Mouse (Mus musculus): ENCODE measurements around the gene Mettl17. TPM values are rescaled to one million over a fixed set of nuclear protein-coding genes. Genes with fewer than 3 reads are reported as not detected.
"Not testable (repeated sequence)": the region's sequence is repeated elsewhere in the genome, so short reads cannot be mapped to it uniquely, and the experiment has no call there.

The Mettl17 gene
- polyA plus RNA-seq (2014; fragmentation: Nextera tagmentation; extraction: Ambion mirVana), result 37.9 and 41.5 TPM in 2 replicates

DNA sequence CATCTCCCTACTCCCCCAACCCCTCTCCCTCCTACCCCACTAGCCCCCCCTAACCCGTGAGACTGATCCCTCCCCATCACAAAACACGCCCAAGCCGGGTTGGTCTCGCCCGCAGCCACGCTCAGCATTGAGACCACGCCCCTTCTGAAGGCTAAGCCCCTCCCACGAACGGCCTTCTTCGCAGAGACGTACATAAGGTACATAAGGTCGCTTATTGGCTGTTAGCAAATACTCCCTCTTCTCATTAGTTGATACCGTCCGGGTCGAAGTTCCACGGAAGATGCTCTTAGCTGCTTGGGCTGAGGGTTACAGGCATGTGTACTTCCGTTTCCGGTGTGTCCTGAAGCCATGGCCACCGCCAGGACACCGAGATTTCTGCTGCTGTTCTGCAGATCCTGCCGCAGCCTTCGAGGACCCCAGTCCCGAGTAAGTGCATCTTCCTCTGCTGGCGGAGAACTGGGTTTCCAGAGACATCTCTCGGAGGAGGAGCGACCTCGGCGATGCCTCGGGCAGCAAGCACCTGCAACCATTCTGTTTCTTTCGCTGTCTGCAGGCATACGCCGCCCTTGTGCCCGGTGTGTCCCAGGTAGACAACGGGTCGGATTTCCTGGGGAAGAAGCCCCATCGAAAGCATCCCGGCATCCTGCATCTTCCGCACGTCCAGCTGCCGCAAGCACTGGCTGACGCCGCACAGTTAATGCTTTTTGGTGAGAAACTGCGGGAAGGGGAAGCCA, at the start of gene Mettl17:
Gene Mettl17 (plus strand): TSS at position 245 of the 734 bp plus-strand sequence.
- peak; percentile 97 for ATAC-seq (replicated peaks; ENCODE audit: insufficient number of reproducible peaks, low FRiP score, low TSS enrichment, low read depth)
- H3K9me3 ChIP-seq (replicated peaks; ENCODE audit: control insufficient read depth, low read length), result no peaks in the 10 kb centered on the region

GRCm38 (mm10) chr14:51838480-51838879, 46.2 kb upstream of the Mettl17 start:
- WGBS, result 32% methylated on average over 2 of the region's 2 CpGs
- not testable (repeated sequence) for H3K27me3 ChIP-seq (ENCODE audit: control insufficient read depth, insufficient read depth, low read length); H3K9ac ChIP-seq (replicated peaks; ENCODE audit: low read length); ATAC-seq (replicated peaks; ENCODE audit: insufficient number of reproducible peaks, low FRiP score, low TSS enrichment, low read depth); H3K4me2 ChIP-seq (ENCODE audit: low read depth, low read length); H3K4me3 ChIP-seq (ENCODE audit: low read depth, low read length); H3K27ac ChIP-seq (replicated peaks; ENCODE audit: low read depth, low read length); DNase-seq (ENCODE audit: low spot score); H3K36me3 ChIP-seq (replicated peaks; ENCODE audit: control insufficient read depth, insufficient read depth, low read depth, low read length); H3K4me1 ChIP-seq (ENCODE audit: control insufficient read depth, insufficient read depth, low read length); H3K9me3 ChIP-seq (replicated peaks; ENCODE audit: control insufficient read depth, low read length)

More for the DNA sequence above, at the start of gene Mettl17:
- peak within 1 kb of the TSS; percentile 74 for H3K4me2 ChIP-seq (ENCODE audit: low read depth, low read length)
- H3K4me3 ChIP-seq (ENCODE audit: low read depth, low read length), result peak within 1 kb of the TSS; percentile 62
- WGBS, result under 1% methylated on average over 43 of the region's 43 CpGs
- DNase-seq (ENCODE audit: low spot score), result peak; percentile 99
- no peaks in the 10 kb centered on the region for H3K27me3 ChIP-seq (ENCODE audit: control insufficient read depth, insufficient read depth, low read length)
- H3K4me1 ChIP-seq (ENCODE audit: control insufficient read depth, insufficient read depth, low read length), result no peaks in the 10 kb centered on the region
- H3K36me3 ChIP-seq (replicated peaks; ENCODE audit: control insufficient read depth, insufficient read depth, low read depth, low read length), result no peaks in the 10 kb centered on the region; the same call in none of the 2 replicates
- peak within 1 kb of the TSS; percentile 48; the same call in 1 of the 2 replicates for H3K27ac ChIP-seq (replicated peaks; ENCODE audit: low read depth, low read length)
- peak within 1 kb of the TSS; percentile 70 for H3K9ac ChIP-seq (replicated peaks; ENCODE audit: low read length)

- 82% methylated on average over 1 of the region's 1 CpGs for WGBS
- ATAC-seq (replicated peaks; ENCODE audit: insufficient number of reproducible peaks, low FRiP score, low TSS enrichment, low read depth), result no peak
These were observed 42.4 kb upstream of the Mettl17 start for GRCm38 (mm10) chr14:51842250-51842649.

DNA sequence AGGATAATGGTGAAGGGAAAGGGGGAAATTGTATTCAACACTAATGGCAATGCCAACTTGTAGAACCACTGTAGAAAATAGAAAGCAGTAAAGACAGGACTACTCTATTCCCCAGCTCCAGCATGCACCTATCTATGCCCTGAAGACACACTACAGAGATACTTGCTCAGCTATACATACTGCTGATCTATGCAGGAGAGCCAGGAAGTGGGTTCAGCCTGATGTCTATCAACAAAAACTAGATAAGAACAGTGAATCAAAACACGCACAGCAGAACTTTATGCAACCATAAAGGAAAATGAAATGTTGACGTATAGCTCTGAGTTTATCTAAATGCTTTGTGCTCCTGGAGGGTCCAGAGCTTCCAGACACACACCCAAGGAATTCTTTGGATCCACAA, 41.9 kb upstream of the Mettl17 start:
- Histone ChIP-seq H3K4me3 (ENCODE audit: low read depth, low read length) (no peak overlapping the region), H3K27me3 (ENCODE audit: control insufficient read depth, insufficient read depth, low read length) (no peaks in the 10 kb centered on the region), H3K36me3 (replicated peaks; ENCODE audit: control insufficient read depth, insufficient read depth, low read depth, low read length) (no peaks in the 10 kb centered on the region), H3K4me2 (ENCODE audit: low read depth, low read length) (no peak overlapping the region), H3K9ac (replicated peaks; ENCODE audit: low read length) (no peak overlapping the region), H3K27ac (replicated peaks; ENCODE audit: low read depth, low read length) (no peak overlapping the region), H3K4me1 (ENCODE audit: control insufficient read depth, insufficient read depth, low read length) (no peaks in the 10 kb centered on the region), H3K9me3 (replicated peaks; ENCODE audit: control insufficient read depth, low read length) (no peaks in the 10 kb centered on the region)
- ATAC-seq (replicated peaks; ENCODE audit: insufficient number of reproducible peaks, low FRiP score, low TSS enrichment, low read depth), result no peak
- DNase-seq (ENCODE audit: low spot score), result no peak
- WGBS, result 87% methylated on average over 2 of the region's 2 CpGs

More at GRCm38 (mm10) chr14:51842250-51842649, 42.4 kb upstream of the Mettl17 start:
- Histone ChIP-seq H3K27ac (replicated peaks; ENCODE audit: low read depth, low read length) (no peak overlapping the region), H3K4me3 (ENCODE audit: low read depth, low read length) (no peak overlapping the region), H3K4me2 (ENCODE audit: low read depth, low read length) (no peak overlapping the region), H3K9ac (replicated peaks; ENCODE audit: low read length) (no peak overlapping the region), H3K27me3 (ENCODE audit: control insufficient read depth, insufficient read depth, low read length) (no peaks in the 10 kb centered on the region), H3K4me1 (ENCODE audit: control insufficient read depth, insufficient read depth, low read length) (no peaks in the 10 kb centered on the region), H3K9me3 (replicated peaks; ENCODE audit: control insufficient read depth, low read length) (no peaks in the 10 kb centered on the region), H3K36me3 (replicated peaks; ENCODE audit: control insufficient read depth, insufficient read depth, low read depth, low read length) (no peaks in the 10 kb centered on the region)
- DNase-seq (ENCODE audit: low spot score), result no peak

DNA sequence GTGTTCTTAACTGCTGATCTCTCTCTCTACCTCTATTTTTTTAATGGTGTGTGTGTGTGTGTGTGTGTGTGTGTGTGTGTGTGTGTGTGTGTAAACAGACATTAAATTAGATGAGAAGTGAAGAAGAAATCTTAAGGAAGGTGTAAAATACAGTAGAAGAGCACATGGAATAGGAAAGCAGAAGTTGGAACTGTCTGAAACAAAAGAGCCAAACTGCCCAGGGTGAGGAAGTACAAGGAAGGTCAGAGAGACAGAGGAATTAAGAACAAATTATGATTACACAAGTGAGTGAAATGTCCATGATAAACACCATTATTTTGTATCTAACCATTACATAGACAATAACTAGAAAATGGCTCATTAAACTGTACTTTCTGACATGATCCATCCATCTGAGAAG, 40.8 kb upstream of the Mettl17 start:
- Histone ChIP-seq H3K9me3 (replicated peaks; ENCODE audit: control insufficient read depth, low read length) (no peaks in the 10 kb centered on the region), H3K4me2 (ENCODE audit: low read depth, low read length) (no peak overlapping the region), H3K4me1 (ENCODE audit: control insufficient read depth, insufficient read depth, low read length) (no peaks in the 10 kb centered on the region), H3K4me3 (ENCODE audit: low read depth, low read length) (no peak overlapping the region), H3K36me3 (replicated peaks; ENCODE audit: control insufficient read depth, insufficient read depth, low read depth, low read length) (no peaks in the 10 kb centered on the region), H3K27ac (replicated peaks; ENCODE audit: low read depth, low read length) (no peak overlapping the region), H3K9ac (replicated peaks; ENCODE audit: low read length) (no peak overlapping the region), H3K27me3 (ENCODE audit: control insufficient read depth, insufficient read depth, low read length) (no peaks in the 10 kb centered on the region)
- DNase-seq (ENCODE audit: low spot score) (no peak), ATAC-seq (replicated peaks; ENCODE audit: insufficient number of reproducible peaks, low FRiP score, low TSS enrichment, low read depth) (no peak)

GRCm38 (mm10) chr14:51846566-51846965, 38.1 kb upstream of the Mettl17 start:
- Histone ChIP-seq H3K4me1 (ENCODE audit: control insufficient read depth, insufficient read depth, low read length) (no peaks in the 10 kb centered on the region), H3K27ac (replicated peaks; ENCODE audit: low read depth, low read length) (no peak overlapping the region), H3K36me3 (replicated peaks; ENCODE audit: control insufficient read depth, insufficient read depth, low read depth, low read length) (no peaks in the 10 kb centered on the region), H3K9ac (replicated peaks; ENCODE audit: low read length) (no peak overlapping the region), H3K4me2 (ENCODE audit: low read depth, low read length) (no peak overlapping the region), H3K9me3 (replicated peaks; ENCODE audit: control insufficient read depth, low read length) (no peaks in the 10 kb centered on the region), H3K27me3 (ENCODE audit: control insufficient read depth, insufficient read depth, low read length) (no peaks in the 10 kb centered on the region), H3K4me3 (ENCODE audit: low read depth, low read length) (no peak overlapping the region)
- ATAC-seq (replicated peaks; ENCODE audit: insufficient number of reproducible peaks, low FRiP score, low TSS enrichment, low read depth), result no peak; the same call in 1 of the 2 replicates
- no peak for DNase-seq (ENCODE audit: low spot score)
- WGBS, result 80% methylated on average over 3 of the region's 3 CpGs

DNA sequence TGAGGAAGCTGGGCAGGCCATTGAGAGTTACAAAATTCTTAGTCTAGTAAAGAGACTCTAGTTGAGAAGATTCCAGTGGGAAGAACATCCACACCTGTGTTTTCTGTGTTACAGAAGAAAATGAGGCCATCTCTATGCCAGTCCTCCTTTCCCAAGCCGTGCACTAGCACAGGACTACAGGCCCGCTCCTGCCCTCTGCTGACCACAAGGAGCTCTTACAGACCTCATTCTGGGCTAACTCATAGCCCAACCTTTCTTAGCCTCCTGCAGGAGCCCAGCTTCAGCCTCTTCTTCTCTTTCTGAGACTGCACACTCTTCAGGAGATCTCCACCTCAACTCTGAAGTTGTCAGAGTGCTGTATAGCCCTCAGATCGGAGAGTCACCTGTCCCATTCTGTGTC, 33.6 kb upstream of the Mettl17 start:
- H3K4me3 ChIP-seq (ENCODE audit: low read depth, low read length); H3K9ac ChIP-seq (replicated peaks; ENCODE audit: low read length); H3K27ac ChIP-seq (replicated peaks; ENCODE audit: low read depth, low read length); H3K4me2 ChIP-seq (ENCODE audit: low read depth, low read length); ATAC-seq (replicated peaks; ENCODE audit: insufficient number of reproducible peaks, low FRiP score, low TSS enrichment, low read depth); H3K9me3 ChIP-seq (replicated peaks; ENCODE audit: control insufficient read depth, low read length); H3K36me3 ChIP-seq (replicated peaks; ENCODE audit: control insufficient read depth, insufficient read depth, low read depth, low read length); H3K27me3 ChIP-seq (ENCODE audit: control insufficient read depth, insufficient read depth, low read length); H3K4me1 ChIP-seq (ENCODE audit: control insufficient read depth, insufficient read depth, low read length): not testable (repeated sequence)
- WGBS, result 45% methylated on average over 3 of the region's 3 CpGs
- DNase-seq (ENCODE audit: low spot score), result peak; percentile 51

- H3K9ac ChIP-seq (replicated peaks; ENCODE audit: low read length), result no peak within 1 kb of the TSS
- ATAC-seq (replicated peaks; ENCODE audit: insufficient number of reproducible peaks, low FRiP score, low TSS enrichment, low read depth), result no peak
- H3K27me3 ChIP-seq (ENCODE audit: control insufficient read depth, insufficient read depth, low read length), result no peaks in the 10 kb centered on the region
- no peaks in the 10 kb centered on the region for H3K36me3 ChIP-seq (replicated peaks; ENCODE audit: control insufficient read depth, insufficient read depth, low read depth, low read length)
- DNase-seq (ENCODE audit: low spot score), result no peak
- H3K27ac ChIP-seq (replicated peaks; ENCODE audit: low read depth, low read length), result no peak within 1 kb of the TSS
- no peak within 1 kb of the TSS for H3K4me3 ChIP-seq (ENCODE audit: low read depth, low read length)
- no peaks in the 10 kb centered on the region for H3K9me3 ChIP-seq (replicated peaks; ENCODE audit: control insufficient read depth, low read length)
- H3K4me2 ChIP-seq (ENCODE audit: low read depth, low read length), result no peak within 1 kb of the TSS
- no peaks in the 10 kb centered on the region for H3K4me1 ChIP-seq (ENCODE audit: control insufficient read depth, insufficient read depth, low read length)
These were observed 31.2 kb upstream of the Mettl17 start, which contains the start of gene Ear6 for GRCm38 (mm10) chr14:51853399-51853798. Gene Ear6 (plus strand): TSS chr14:51853699.
